Mouse (Mus musculus): ENCODE results near the gene Smarcd3. TPM values are rescaled to one million over a fixed set of nuclear protein-coding genes. Genes with fewer than 3 reads are reported as not detected.
A peak's percentile ranks its signal among the peaks of the same experiment; 100 is the strongest.

The Smarcd3 gene
- polyA plus RNA-seq, 1 experiment from 2014 or later, result 76.1 TPM

GRCm38 (mm10) chr5:24591796-24592470 lies 32.3 kb downstream of the Smarcd3 start:
- peak overlapping the region; percentile 28; the same call in 1 of the 2 replicates for H3K9ac ChIP-seq (ENCODE audit: low read depth, low read length)
- peaks cover 31% of the 10 kb centered on the region for H3K4me1 ChIP-seq (ENCODE audit: control insufficient read depth, insufficient read depth, low read length)
- peak overlapping the region; percentile 41; the same call in 1 of the 2 replicates for H3K4me2 ChIP-seq
- 65% methylated on average over 24 of the region's 24 CpGs for WGBS (ENCODE audit: insufficient replicate concordance)
- no peak for ATAC-seq (replicated peaks; ENCODE audit: insufficient number of reproducible peaks, low FRiP score, low TSS enrichment)
- peaks cover 40% of the 10 kb centered on the region for H3K36me3 ChIP-seq (ENCODE audit: control insufficient read depth, insufficient read depth, low read length)
- no peak overlapping the region for H3K4me3 ChIP-seq (ENCODE audit: low read depth, low read length)
- no peak overlapping the region for H3K27ac ChIP-seq (ENCODE audit: low read depth, low read length)
- no peaks in the 10 kb centered on the region for H3K9me3 ChIP-seq (replicated peaks; ENCODE audit: control insufficient read depth, low read length)
- H3K27me3 ChIP-seq (ENCODE audit: control insufficient read depth, insufficient read depth, low read length), result no peaks in the 10 kb centered on the region

DNA sequence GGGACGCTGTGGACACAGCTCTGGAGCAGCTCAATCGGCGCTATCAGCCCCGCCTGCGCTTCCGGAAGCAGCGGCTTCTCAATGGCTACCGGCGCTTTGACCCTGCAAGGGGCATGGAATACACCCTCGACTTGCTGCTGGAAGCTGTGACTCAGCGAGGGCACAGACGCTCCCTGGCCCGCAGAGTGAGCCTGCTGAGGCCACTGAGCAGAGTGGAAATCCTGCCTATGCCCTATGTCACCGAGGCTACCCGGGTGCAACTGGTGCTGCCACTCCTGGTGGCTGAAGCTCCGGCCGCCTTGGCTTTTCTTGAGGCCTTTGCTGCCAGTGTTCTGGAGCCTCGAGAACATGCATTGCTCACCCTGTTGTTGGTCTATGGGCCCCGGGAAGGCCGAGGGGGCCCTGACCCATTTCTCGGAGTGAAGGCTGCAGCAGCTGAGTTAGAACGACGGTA lies 32.9 kb downstream of the Smarcd3 start:
- Histone ChIP-seq H3K4me2 (peak overlapping the region; percentile 41), H3K4me3 (ENCODE audit: low read depth, low read length) (no peak overlapping the region), H3K27ac (ENCODE audit: low read depth, low read length) (no peak overlapping the region; the same call in 1 of the 2 replicates), H3K9me3 (replicated peaks; ENCODE audit: control insufficient read depth, low read length) (no peaks in the 10 kb centered on the region), H3K4me1 (ENCODE audit: control insufficient read depth, insufficient read depth, low read length) (peaks cover 29% of the 10 kb centered on the region), H3K9ac (ENCODE audit: low read depth, low read length) (peak overlapping the region; percentile 28; the same call in 1 of the 2 replicates), H3K36me3 (ENCODE audit: control insufficient read depth, insufficient read depth, low read length) (peaks cover 40% of the 10 kb centered on the region), H3K27me3 (ENCODE audit: control insufficient read depth, insufficient read depth, low read length) (no peaks in the 10 kb centered on the region)
- 26% methylated on average over 23 of the region's 23 CpGs for WGBS (ENCODE audit: insufficient replicate concordance)
- ATAC-seq (replicated peaks; ENCODE audit: insufficient number of reproducible peaks, low FRiP score, low TSS enrichment), result 0 out of 2 replicates have a peak, but pooled peaks have one; percentile 23

DNA sequence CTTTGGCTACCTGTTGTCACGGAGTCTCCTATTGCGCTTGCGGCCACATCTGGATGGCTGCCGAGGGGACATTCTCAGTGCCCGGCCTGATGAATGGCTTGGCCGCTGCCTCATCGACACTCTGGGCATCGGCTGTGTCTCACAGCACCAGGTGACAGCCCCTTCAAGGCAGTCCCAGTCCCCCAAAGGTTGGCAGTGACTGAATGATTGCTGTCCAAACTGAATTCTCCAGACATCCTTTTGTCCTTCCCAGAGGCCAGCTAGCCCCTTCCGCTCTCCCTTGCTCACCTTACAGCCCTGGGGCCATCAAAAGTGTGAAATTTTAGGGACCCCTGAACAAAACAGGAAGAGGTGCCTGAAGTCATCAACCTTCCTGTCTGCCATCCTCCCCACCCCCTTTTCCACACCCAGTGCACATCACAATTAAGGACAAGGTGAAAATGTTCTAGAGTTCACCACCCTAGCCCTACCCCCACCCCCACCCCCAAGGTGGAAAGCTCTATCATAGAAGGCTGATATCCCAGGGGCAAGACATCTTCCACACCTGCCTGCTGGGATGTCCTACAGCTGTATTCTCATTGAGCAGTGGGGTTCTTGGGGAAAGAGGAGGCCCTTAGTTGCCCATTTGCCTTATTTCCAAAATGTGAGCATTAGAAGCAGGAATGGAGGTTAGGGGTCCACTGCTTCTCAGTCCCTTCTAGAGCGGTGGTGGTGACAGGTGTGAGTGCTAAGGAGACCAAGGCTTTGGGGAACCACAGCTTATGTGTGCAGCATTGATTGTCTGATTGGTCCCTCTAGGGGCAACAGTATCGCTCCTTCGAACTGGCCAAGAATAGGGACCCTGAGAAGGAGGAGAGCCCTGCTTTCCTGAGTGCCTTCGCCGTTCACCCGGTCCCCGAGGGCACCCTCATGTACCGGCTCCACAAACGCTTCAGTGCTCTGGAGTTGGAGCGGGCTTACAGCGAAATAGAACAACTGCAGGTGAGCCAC lies 34.4 kb downstream of the Smarcd3 start:
- H3K4me1 ChIP-seq (ENCODE audit: control insufficient read depth, insufficient read depth, low read length), result peaks cover 29% of the 10 kb centered on the region
- no peak overlapping the region for H3K27ac ChIP-seq (ENCODE audit: low read depth, low read length)
- H3K9ac ChIP-seq (ENCODE audit: low read depth, low read length), result no peak overlapping the region; the same call in 1 of the 2 replicates
- H3K27me3 ChIP-seq (ENCODE audit: control insufficient read depth, insufficient read depth, low read length), result no peaks in the 10 kb centered on the region
- no peak overlapping the region for H3K4me3 ChIP-seq (ENCODE audit: low read depth, low read length)
- H3K4me2 ChIP-seq, result no peak overlapping the region
- ATAC-seq (replicated peaks; ENCODE audit: insufficient number of reproducible peaks, low FRiP score, low TSS enrichment), result no peak
- peaks cover 31% of the 10 kb centered on the region for H3K36me3 ChIP-seq (ENCODE audit: control insufficient read depth, insufficient read depth, low read length)
- WGBS (ENCODE audit: insufficient replicate concordance), result 85% methylated on average over 20 of the region's 20 CpGs
- H3K9me3 ChIP-seq (replicated peaks; ENCODE audit: control insufficient read depth, low read length), result no peaks in the 10 kb centered on the region

- Histone ChIP-seq H3K36me3 (ENCODE audit: control insufficient read depth, insufficient read depth, low read length) (peaks cover 13% of the 10 kb centered on the region), H3K4me1 (ENCODE audit: control insufficient read depth, insufficient read depth, low read length) (peaks cover 23% of the 10 kb centered on the region), H3K9ac (ENCODE audit: low read depth, low read length) (peak overlapping the region; percentile 90), H3K27ac (ENCODE audit: low read depth, low read length) (peak overlapping the region; percentile 84), H3K4me3 (ENCODE audit: low read depth, low read length) (peak overlapping the region; percentile 91), H3K9me3 (replicated peaks; ENCODE audit: control insufficient read depth, low read length) (no peaks in the 10 kb centered on the region), H3K4me2 (peak overlapping the region; percentile 72), H3K27me3 (ENCODE audit: control insufficient read depth, insufficient read depth, low read length) (no peaks in the 10 kb centered on the region)
- ATAC-seq (replicated peaks; ENCODE audit: insufficient number of reproducible peaks, low FRiP score, low TSS enrichment), result peak; percentile 45; the same call in 1 of the 2 replicates
- WGBS (ENCODE audit: insufficient replicate concordance), result 15% methylated on average over 4 of the region's 4 CpGs
Observed at GRCm38 (mm10) chr5:24587200-24587577, 37.0 kb downstream of the Smarcd3 start.

GRCm38 (mm10) chr5:24586547-24587199 lies 37.5 kb downstream of the Smarcd3 start, which contains the start of gene Chpf2:
TSS of gene Chpf2 (plus strand) at chr5:24586741.
- H3K9ac ChIP-seq (ENCODE audit: low read depth, low read length), result peak within 1 kb of the TSS; percentile 90
- peaks cover 18% of the 10 kb centered on the region for H3K4me1 ChIP-seq (ENCODE audit: control insufficient read depth, insufficient read depth, low read length)
- ATAC-seq (replicated peaks; ENCODE audit: insufficient number of reproducible peaks, low FRiP score, low TSS enrichment), result peak; percentile 77
- peak within 1 kb of the TSS; percentile 72 for H3K4me2 ChIP-seq
- no peaks in the 10 kb centered on the region for H3K27me3 ChIP-seq (ENCODE audit: control insufficient read depth, insufficient read depth, low read length)
- peak within 1 kb of the TSS; percentile 84 for H3K27ac ChIP-seq (ENCODE audit: low read depth, low read length)
- H3K9me3 ChIP-seq (replicated peaks; ENCODE audit: control insufficient read depth, low read length), result no peaks in the 10 kb centered on the region
- H3K4me3 ChIP-seq (ENCODE audit: low read depth, low read length), result peak within 1 kb of the TSS; percentile 91
- H3K36me3 ChIP-seq (ENCODE audit: control insufficient read depth, insufficient read depth, low read length), result peaks cover 8% of the 10 kb centered on the region
- WGBS (ENCODE audit: insufficient replicate concordance), result under 1% methylated on average over 43 of the region's 43 CpGs

DNA sequence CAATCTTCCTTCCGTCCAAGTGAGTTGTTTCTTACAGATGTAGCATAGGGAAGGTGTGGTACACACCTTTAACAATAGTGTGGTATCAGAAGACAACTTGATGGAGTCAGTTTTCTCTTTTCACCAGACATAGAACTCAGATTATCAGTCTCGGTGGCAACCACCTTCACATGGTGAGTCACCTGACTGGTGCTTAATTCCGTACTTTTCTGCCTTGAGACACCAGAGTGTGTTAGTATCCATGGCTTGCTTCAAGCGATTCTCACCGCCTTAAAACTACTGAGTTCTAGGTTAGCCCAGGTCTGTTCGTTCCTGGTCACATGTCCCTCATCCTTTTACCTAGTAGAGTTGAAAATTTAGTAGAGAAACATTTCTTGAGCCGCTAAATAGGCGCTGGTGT lies 38.1 kb downstream of the Smarcd3 start:
- Histone ChIP-seq H3K4me1 (ENCODE audit: control insufficient read depth, insufficient read depth, low read length) (peaks cover 14% of the 10 kb centered on the region), H3K36me3 (ENCODE audit: control insufficient read depth, insufficient read depth, low read length) (peaks cover 3% of the 10 kb centered on the region; the same call in 1 of the 2 replicates), H3K27me3 (ENCODE audit: control insufficient read depth, insufficient read depth, low read length) (no peaks in the 10 kb centered on the region), H3K4me3 (ENCODE audit: low read depth, low read length) (peak overlapping the region; percentile 91), H3K27ac (ENCODE audit: low read depth, low read length) (no peak overlapping the region), H3K9me3 (replicated peaks; ENCODE audit: control insufficient read depth, low read length) (no peaks in the 10 kb centered on the region), H3K4me2 (peak overlapping the region; percentile 72), H3K9ac (ENCODE audit: low read depth, low read length) (peak overlapping the region; percentile 90)
- 12% methylated on average over 8 of the region's 8 CpGs for WGBS (ENCODE audit: insufficient replicate concordance)
- no peak for ATAC-seq (replicated peaks; ENCODE audit: insufficient number of reproducible peaks, low FRiP score, low TSS enrichment)

DNA sequence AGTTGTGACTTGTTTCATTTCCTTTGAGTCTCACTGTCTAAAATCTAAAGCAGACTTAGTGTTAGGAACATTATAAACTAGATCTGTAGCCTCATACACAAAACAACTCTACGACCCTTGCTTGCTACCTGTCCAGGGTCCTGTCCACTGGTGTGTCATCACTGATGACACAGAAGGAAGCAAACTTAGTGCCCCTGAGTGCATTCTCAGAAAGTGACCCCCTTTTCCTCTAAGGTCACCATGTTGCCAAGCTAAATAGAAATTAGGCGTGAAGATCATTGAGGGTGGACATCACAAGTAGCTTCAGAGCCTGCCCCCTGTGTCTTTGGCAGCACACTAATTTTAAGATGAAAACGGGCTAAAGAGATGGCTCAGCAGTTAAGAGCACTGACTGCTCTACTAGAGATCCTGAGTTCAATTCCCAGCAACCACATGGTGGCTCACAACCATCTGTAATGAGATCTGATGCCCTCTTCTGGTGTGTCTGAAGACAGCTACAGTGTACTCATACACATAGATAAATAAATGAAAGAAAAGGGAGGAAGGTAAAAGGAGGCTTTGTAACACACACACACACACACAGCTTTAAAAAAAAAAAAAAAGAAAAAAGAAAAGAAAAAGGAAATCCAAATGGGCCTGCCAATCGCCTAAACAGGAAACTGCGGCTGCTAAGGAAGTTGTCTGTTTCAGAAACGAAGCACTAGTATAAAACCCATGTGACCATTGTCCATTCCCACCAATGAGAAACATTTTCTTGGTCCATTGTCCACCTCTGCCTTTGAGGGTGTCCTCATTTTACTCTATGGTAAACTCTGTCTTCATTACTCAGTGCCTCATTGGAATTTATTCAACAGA lies 45.9 kb downstream of the Smarcd3 start:
- peak overlapping the region; percentile 82 for H3K4me3 ChIP-seq (ENCODE audit: low read depth, low read length)
- peak overlapping the region; percentile 78 for H3K27ac ChIP-seq (ENCODE audit: low read depth, low read length)
- H3K4me2 ChIP-seq, result peak overlapping the region; percentile 74
- ATAC-seq (replicated peaks; ENCODE audit: insufficient number of reproducible peaks, low FRiP score, low TSS enrichment), result no peak
- WGBS (ENCODE audit: insufficient replicate concordance), result 55% methylated on average over 6 of the region's 6 CpGs
- H3K27me3 ChIP-seq (ENCODE audit: control insufficient read depth, insufficient read depth, low read length), result no peaks in the 10 kb centered on the region
- H3K9me3 ChIP-seq (replicated peaks; ENCODE audit: control insufficient read depth, low read length), result no peaks in the 10 kb centered on the region
- peaks cover 7% of the 10 kb centered on the region for H3K4me1 ChIP-seq (ENCODE audit: control insufficient read depth, insufficient read depth, low read length)
- peak overlapping the region; percentile 64 for H3K9ac ChIP-seq (ENCODE audit: low read depth, low read length)
- H3K36me3 ChIP-seq (ENCODE audit: control insufficient read depth, insufficient read depth, low read length), result peaks cover 7% of the 10 kb centered on the region; the same call in 1 of the 2 replicates

Measured in heart, embryonic 11.5 days (tissue).